Mouse (Mus musculus): ENCODE data around the gene Triap1.
"Not testable (repeated sequence)": the region's sequence is repeated elsewhere in the genome, so short reads cannot be mapped to it uniquely, and the experiment has no call there.

The Triap1 gene

DNA sequence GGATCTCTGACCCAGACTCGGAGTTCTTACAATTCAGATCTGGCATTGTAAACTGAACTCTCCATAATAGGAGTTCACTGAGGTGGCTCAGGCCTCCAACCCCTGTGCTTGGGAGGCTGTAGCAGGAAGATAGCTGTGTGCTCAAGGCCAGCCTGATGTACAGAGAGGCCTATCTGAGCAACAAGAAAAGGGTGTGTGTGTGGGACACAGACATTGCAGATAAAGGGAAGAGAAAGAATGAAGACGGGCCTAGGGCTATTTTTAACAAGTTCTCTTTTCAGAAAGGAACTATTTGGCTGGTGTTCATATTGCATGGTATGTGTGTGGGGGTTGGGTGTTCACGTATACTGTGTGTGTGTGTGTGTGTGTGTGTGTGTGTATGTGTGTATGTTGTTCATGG is 7.4 kb upstream of the Triap1 start:
- DNase-seq (ENCODE audit: extremely low read depth, low read depth) = peak; percentile 89

GRCm38 (mm10) chr5:115340007-115340406 is 1.0 kb upstream of the Triap1 start:
- DNase-seq (ENCODE audit: extremely low read depth, low read depth) = no peak

- no peak for DNase-seq (ENCODE audit: extremely low read depth, low read depth)
These were observed 515 bp downstream of the Triap1 start for GRCm38 (mm10) chr5:115341314-115342165.

GRCm38 (mm10) chr5:115347564-115347963 is 6.5 kb downstream of the Triap1 start:
- DNase-seq (ENCODE audit: extremely low read depth, low read depth) = peak; percentile 83

- DNase-seq (ENCODE audit: extremely low read depth, low read depth) = peak; percentile 86
These were observed 7.7 kb downstream of the Triap1 start, which contains the start of gene Cox6a1 for GRCm38 (mm10) chr5:115348546-115349224. Gene Cox6a1 (minus strand): TSS chr5:115348981.

DNA sequence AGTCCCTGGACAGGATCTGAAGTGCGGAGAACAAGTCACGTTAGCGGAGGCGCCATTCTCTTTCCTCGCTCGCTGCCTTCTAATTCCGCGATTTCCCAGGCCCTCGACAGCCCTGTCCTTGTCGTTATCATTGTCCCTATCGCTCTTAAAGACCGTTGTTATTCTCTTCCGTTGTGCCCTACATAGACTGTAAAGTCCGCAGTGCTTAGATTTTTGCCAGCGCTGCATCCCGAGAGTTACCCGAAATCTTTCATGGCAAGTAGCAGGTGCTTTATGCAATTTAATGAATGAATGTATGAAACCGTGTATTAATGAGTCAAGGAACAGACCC is 8.2 kb downstream of the Triap1 start:
- no peak for DNase-seq (ENCODE audit: extremely low read depth, low read depth)

DNA sequence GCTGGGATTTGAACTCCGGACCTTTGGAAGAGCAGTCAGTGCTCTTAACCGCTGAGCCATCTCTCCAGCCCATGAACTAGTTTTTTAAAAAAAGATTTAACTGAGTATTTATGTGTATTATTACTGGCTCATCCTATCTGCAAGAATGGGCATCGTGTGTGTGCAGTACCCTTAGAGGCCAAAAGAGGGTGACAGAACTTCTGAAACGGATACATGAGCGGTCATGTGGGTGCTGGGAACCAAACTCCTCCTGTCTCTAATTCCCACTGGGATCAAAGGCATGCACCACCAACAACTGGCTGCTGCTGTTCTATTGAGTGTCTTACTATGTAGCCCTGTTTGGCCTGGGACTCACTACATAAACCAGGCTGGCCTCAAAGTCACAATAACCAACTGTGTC is 10.3 kb downstream of the Triap1 start:
- no peak for DNase-seq (ENCODE audit: extremely low read depth, low read depth)

DNA sequence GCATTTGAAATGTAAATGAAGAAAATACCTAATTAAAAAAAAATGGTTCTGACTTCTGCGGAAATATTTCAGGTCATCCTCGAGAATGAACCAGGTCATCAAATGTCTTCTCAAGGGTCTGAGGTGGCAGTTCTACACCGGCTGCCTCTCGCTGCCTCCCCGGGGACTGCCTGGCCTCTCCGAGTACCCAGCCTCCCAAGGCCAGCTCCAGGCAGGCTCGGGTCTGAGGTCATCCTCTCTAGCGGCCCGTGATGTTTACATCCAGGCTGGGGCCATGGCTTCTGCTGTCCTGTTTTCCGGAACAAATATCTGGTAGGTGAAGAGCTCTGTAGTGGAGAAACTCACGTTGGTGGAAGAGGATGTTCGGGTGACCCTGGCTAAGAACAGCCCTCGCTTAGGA is 14.0 kb downstream of the Triap1 start:
- no peak for DNase-seq (ENCODE audit: extremely low read depth, low read depth)

DNA sequence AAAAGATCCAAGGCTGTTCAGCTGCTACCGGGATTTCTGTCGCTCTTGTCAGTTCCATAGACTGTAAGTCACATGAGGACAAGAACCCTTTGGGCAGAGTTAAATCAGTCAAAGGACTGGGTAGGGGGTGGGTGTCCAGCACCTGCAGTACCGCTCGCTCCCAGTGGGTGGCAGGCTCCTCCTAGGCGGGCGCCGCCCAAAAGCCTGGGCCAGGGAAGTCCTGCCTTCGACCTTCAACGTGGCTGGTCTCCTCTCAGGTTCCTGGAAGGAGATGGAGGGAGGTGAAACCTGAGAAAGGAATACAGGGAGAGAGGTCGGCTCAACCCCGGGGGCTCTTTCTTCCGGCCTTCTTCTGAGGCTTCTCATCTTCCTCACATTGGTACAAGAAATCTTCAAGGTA is 17.8 kb downstream of the Triap1 start:
- DNase-seq (ENCODE audit: extremely low read depth, low read depth) = no peak

DNA sequence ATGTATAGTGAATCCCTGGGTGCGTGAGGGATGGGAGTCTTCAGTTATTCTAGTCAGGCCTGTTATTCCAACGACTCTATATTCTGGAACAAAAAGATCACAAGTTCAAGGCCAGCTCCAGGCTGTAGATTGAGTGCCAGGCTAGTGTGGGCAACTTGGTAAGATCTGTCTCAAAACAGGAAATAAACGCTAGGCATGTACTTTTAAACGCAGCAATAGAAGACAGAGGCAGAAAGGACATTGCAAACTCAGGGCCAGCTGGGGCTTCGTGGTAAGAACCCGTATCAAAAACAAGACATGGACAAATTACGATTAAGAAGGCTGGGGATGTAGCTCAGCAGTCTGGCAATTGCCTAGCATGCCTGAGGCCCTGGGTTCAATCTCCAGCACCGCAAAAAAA is 18.4 kb downstream of the Triap1 start:
- peak; percentile 68 for DNase-seq (ENCODE audit: extremely low read depth, low read depth)

- no peak for DNase-seq (ENCODE audit: extremely low read depth, low read depth)
These were observed 18.9 kb downstream of the Triap1 start for GRCm38 (mm10) chr5:115359851-115360372.

GRCm38 (mm10) chr5:115362216-115362615 is 21.2 kb downstream of the Triap1 start:
- DNase-seq (ENCODE audit: extremely low read depth, low read depth) = no peak

- no peak for DNase-seq (ENCODE audit: extremely low read depth, low read depth)
These were observed 22.0 kb downstream of the Triap1 start for GRCm38 (mm10) chr5:115362819-115363714.

DNA sequence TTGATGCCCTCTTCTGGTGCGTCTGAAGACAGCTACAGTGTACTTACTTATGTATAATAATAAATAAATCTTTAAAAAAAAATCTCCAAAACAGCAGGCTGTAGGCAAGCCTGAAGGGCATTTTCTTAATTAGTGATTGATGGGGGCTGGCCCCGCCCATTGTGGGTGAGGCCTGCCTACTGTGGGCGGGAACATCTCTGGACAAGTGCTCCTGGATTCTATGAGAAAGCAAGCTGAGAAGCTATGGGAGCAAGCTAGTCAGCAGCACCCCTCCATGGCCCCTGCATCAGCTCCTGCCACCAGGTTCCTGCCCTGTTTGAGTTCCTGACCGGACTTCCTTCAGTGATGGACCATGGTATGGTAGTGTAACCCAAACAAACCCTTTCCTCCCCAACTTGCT is 23.8 kb downstream of the Triap1 start:
- DNase-seq (ENCODE audit: extremely low read depth, low read depth) = no peak

DNA sequence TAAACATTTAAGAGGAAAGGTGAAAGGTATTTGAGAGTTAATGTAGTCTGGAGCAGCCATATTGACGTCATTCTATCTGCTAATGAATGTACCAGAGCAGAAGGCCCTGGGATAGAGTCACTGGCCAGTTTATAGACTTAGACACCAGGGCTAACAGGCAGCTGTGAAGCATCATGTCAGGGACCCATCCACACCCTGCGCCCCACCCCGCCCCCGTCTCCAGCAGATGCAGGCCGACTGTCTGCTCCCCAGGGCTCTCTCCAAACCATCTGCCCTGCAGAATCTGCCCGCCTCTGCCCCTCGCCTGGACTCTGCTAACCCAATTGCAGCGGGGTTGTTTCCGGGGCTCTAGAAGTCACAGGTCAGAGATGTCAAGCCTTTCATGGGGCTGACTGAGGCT is 30.7 kb downstream of the Triap1 start:
- no peak for DNase-seq (ENCODE audit: extremely low read depth, low read depth)

DNA sequence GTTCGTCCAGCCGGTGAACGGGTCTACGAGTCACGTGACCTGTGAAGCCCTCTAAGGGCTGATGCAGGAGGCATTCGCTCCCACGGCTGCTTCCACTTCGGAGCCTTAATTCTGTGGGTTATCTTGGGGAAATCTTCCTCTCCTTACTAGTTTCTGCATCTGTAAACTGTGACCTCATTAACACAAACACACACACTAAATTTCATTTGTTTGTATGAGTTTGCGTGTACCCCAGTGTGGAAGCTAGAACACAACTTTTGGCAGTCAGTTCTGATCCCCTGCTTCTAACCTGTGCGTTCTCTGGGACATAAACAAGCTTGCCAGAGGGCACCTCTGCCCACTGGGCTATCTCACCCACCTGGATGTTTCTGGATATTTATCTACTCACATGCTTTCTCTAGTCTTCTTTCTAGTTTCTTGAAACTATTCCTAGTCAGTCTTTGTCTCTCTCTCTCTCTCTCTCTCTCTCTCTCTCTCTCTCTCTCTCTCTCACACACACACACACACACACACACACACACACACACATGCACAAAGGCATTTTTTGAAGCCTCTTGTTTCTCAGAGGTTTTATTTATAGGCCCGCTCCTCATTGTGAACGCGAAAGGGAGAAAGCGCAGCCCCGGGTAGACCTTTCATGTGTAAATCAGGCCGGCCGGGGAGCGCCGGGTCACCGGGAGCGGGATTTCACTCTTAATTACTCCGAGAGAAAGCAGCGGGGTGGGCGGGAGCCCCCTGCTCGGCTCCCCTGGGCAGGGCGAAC is 32.6 kb downstream of the Triap1 start:
- no peak for DNase-seq (ENCODE audit: extremely low read depth, low read depth)

GRCm38 (mm10) chr5:115374204-115374820 is 33.3 kb downstream of the Triap1 start:
- DNase-seq (ENCODE audit: extremely low read depth, low read depth) = no peak

DNA sequence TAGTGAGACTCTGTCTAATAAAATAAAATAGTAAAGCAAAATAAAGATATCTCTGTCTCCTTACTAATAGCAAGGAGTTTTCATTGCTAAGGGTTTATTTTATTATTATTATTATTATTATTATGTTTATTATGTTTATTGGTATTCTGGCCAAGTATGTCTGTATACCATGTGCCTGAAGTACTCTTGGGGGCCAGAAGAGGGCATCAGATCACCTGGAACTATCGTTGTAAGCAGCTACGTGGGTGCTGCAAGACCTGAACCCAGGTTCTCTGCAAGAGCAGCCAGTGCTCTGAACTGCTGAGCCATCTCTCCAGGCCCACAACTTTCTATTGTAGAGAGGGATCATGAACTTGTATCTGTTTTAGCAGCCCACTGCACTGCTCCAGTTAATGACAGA is 34.4 kb downstream of the Triap1 start:
- peak; percentile 4 for DNase-seq (ENCODE audit: extremely low read depth, low read depth)

GRCm38 (mm10) chr5:115378882-115379281 is 37.9 kb downstream of the Triap1 start:
- DNase-seq (ENCODE audit: extremely low read depth, low read depth) = not testable (repeated sequence)

GRCm38 (mm10) chr5:115391935-115392334 is 50.9 kb downstream of the Triap1 start:
- DNase-seq (ENCODE audit: extremely low read depth, low read depth) = no peak
